Mouse (Mus musculus) urinary bladder, adult 2 months (tissue): Measurements from ENCODE around the gene Nr1i2. TPM values are rescaled to one million over a fixed set of nuclear protein-coding genes. Genes with fewer than 3 reads are reported as not detected.

ENCODE experiments used
- polyA plus RNA-seq: library from polyadenylated mRNA; depleted of rRNA; stranded (reverse); fragments of >200 nt; gene quantifications from 2 replicates; pipeline ENCODE4 v1.2.3, GENCODE M21; 2012; rRNA removed

Gene Nr1i2
- polyA plus RNA-seq, 1 experiment: 0.03 TPM

Other genes starting within 250 kb of the Nr1i2 start
- 10.4 and 18.8 TPM in 2 replicates for gene Gsk3b, start 205.8 kb downstream of the Nr1i2 start, polyA plus RNA-seq
- gene Maats1, start 47.3 kb upstream of the Nr1i2 start, polyA plus RNA-seq: 0.07 and 0.10 TPM in 2 replicates
- gene Cox17, start 52.2 kb upstream of the Nr1i2 start, polyA plus RNA-seq: 203 and 240 TPM in 2 replicates
- gene Gm21987, start 52.2 kb upstream of the Nr1i2 start, polyA plus RNA-seq: 0.25 TPM in 1 of 2 replicates, not detected in the other
- 167 and 176 TPM in 2 replicates for gene Popdc2, start 67.4 kb upstream of the Nr1i2 start, polyA plus RNA-seq
- gene Pla1a, start 138.3 kb upstream of the Nr1i2 start, polyA plus RNA-seq: 12.7 and 13.8 TPM in 2 replicates
- 44.3 and 44.8 TPM in 2 replicates for gene Adprh, start 157.9 kb upstream of the Nr1i2 start, polyA plus RNA-seq
- 1.8 and 2.4 TPM in 2 replicates for gene Cd80, start 160.7 kb upstream of the Nr1i2 start, polyA plus RNA-seq
- 14.7 and 15.9 TPM in 2 replicates for gene Timmdc1, start 227.8 kb upstream of the Nr1i2 start, polyA plus RNA-seq